Mouse (Mus musculus) limb, embryonic 11.5 days (tissue): ENCODE measurements around the gene Tagap1. TPM values are rescaled to one million over a fixed set of nuclear protein-coding genes. Genes with fewer than 3 reads are reported as not detected.
"Not testable (repeated sequence)": the region's sequence is repeated elsewhere in the genome, so short reads cannot be mapped to it uniquely, and the experiment has no call there.

Experiments used
- ATAC-seq: fragments of 200-750 bp; cut with Nextera tagmentation; 2 replicates; pipeline ENCODE4 v1.8.0; 2017; ENCODE audit warnings: low read depth; ENCODE audit not compliant: insufficient number of reproducible peaks, low FRiP score, low TSS enrichment
- DNase-seq: peaks from one replicate; pipeline ENCODE4 v3.0.0-alpha.2; 2015; ENCODE audit warnings: low spot score
- H3K27ac ChIP-seq: fragments of 300-500 bp; sonication (generic); replicated peaks from 2 replicates; pipeline ENCODE4 v1.5.1; 2014; ENCODE audit warnings: low read depth, mild to moderate bottlenecking, low read length
- H3K27me3 ChIP-seq: fragments of 300-500 bp; sonication (generic); 2 replicates; pipeline ENCODE4 v1.6.1; 2014; ENCODE audit warnings: mild to moderate bottlenecking, low read length, mixed read lengths; ENCODE audit not compliant: control insufficient read depth, insufficient read depth
- H3K36me3 ChIP-seq: fragments of 300-500 bp; sonication (generic); 2 replicates; pipeline ENCODE4 v1.6.1; 2014; ENCODE audit warnings: mild to moderate bottlenecking, low read length, moderate library complexity, mixed read lengths; ENCODE audit not compliant: control insufficient read depth, insufficient read depth
- H3K4me1 ChIP-seq: fragments of 300-500 bp; sonication (generic); 2 replicates; pipeline ENCODE4 v1.6.1; 2014; ENCODE audit warnings: low read length, mixed read lengths; ENCODE audit not compliant: control insufficient read depth, insufficient read depth
- H3K4me2 ChIP-seq: fragments of 300-500 bp; sonication (generic); 2 replicates; pipeline ENCODE4 v1.6.1; 2014; ENCODE audit warnings: low read depth, mild to moderate bottlenecking, moderate library complexity; ENCODE audit not compliant: severe bottlenecking
- H3K4me3 ChIP-seq: fragments of 300-500 bp; sonication (generic); 2 replicates; pipeline ENCODE4 v1.5.1; 2014; ENCODE audit warnings: low read depth, low read length
- H3K9ac ChIP-seq: fragments of 300-500 bp; sonication (generic); 2 replicates; pipeline ENCODE4 v1.6.1; 2014; ENCODE audit warnings: mild to moderate bottlenecking, low read length
- H3K9me3 ChIP-seq: fragments of 300-500 bp; sonication (generic); 2 replicates; pipeline ENCODE4 v1.6.1; 2016; ENCODE audit warnings: low read length; ENCODE audit not compliant: control insufficient read depth
- WGBS: fragments of 180-500 bp; shearing (Covaris S2); extraction: QIAGEN DNeasy Blood & Tissue Kit; methylation state at CpG from one replicate; pipeline ENCODE4 v1.1.7; 2014; 5-methylcytosine and 5-hydroxymethylcytosine counted together
- polyA plus RNA-seq: library from polyadenylated mRNA; unstranded; fragments of >200 nt; fragmentation: Nextera tagmentation; extraction: Ambion mirVana; gene quantifications from 2 replicates; pipeline ENCODE4 v1.2.1, GENCODE M21; 2014

Gene Tagap1
- polyA plus RNA-seq, 1 experiment from 2014 or later, result 64.2 TPM

- not testable (repeated sequence) for H3K4me3 ChIP-seq, H3K9ac ChIP-seq, DNase-seq, H3K36me3 ChIP-seq, H3K4me2 ChIP-seq, H3K9me3 ChIP-seq, H3K27me3 ChIP-seq, ATAC-seq, H3K4me1 ChIP-seq, H3K27ac ChIP-seq
- 90% methylated on average over 8 of the region's 8 CpGs for WGBS
Observed at GRCm38 (mm10) chr17:6996826-6997225, 35.9 kb upstream of the Tagap1 start.

- H3K27me3 ChIP-seq, ATAC-seq: not testable (repeated sequence)
- WGBS, result no CpG with 5 or more reads among the region's 6 CpGs
Observed at GRCm38 (mm10) chr17:6995504-6995903, 34.5 kb upstream of the Tagap1 start.

GRCm38 (mm10) chr17:6986118-6986517 is 25.2 kb upstream of the Tagap1 start:
- DNase-seq, H3K27me3 ChIP-seq, H3K4me3 ChIP-seq, H3K4me1 ChIP-seq, H3K36me3 ChIP-seq, H3K27ac ChIP-seq, H3K4me2 ChIP-seq, H3K9me3 ChIP-seq, H3K9ac ChIP-seq, ATAC-seq: not testable (repeated sequence)
- WGBS, result 96% methylated on average over 1 of the region's 1 CpGs

More at GRCm38 (mm10) chr17:6995504-6995903, 34.5 kb upstream of the Tagap1 start:
- not testable (repeated sequence) for DNase-seq, H3K4me3 ChIP-seq, H3K4me2 ChIP-seq, H3K4me1 ChIP-seq, H3K36me3 ChIP-seq, H3K9me3 ChIP-seq, H3K9ac ChIP-seq, H3K27ac ChIP-seq

GRCm38 (mm10) chr17:6980144-6980543 is 19.2 kb upstream of the Tagap1 start:
- H3K4me1 ChIP-seq, H3K9me3 ChIP-seq, ATAC-seq, H3K27me3 ChIP-seq, H3K4me3 ChIP-seq, H3K36me3 ChIP-seq, DNase-seq, H3K9ac ChIP-seq, H3K4me2 ChIP-seq, H3K27ac ChIP-seq: not testable (repeated sequence)
- 85% methylated on average over 5 of the region's 8 CpGs for WGBS

GRCm38 (mm10) chr17:6979380-6979779 is 18.4 kb upstream of the Tagap1 start:
- not testable (repeated sequence) for H3K9ac ChIP-seq, ATAC-seq, H3K27ac ChIP-seq

GRCm38 (mm10) chr17:6978287-6979248 is 17.6 kb upstream of the Tagap1 start, which contains the start of gene Gm49721:
Gene Gm49721, plus strand, starts transcription at chr17:6978904.
- DNase-seq, result peak; percentile 51
- Histone ChIP-seq H3K4me3 (peak within 1 kb of the TSS; percentile 42), H3K4me2 (peak within 1 kb of the TSS; percentile 42), H3K9ac (peak within 1 kb of the TSS; percentile 73)
- not testable (repeated sequence) for H3K9me3 ChIP-seq, H3K4me1 ChIP-seq, H3K27me3 ChIP-seq, H3K27ac ChIP-seq, H3K36me3 ChIP-seq
- under 1% methylated on average over 50 of the region's 68 CpGs for WGBS
- ATAC-seq, result peak; percentile 99

More at GRCm38 (mm10) chr17:6979380-6979779, 18.4 kb upstream of the Tagap1 start:
- H3K9me3 ChIP-seq, H3K27me3 ChIP-seq, H3K4me1 ChIP-seq, H3K36me3 ChIP-seq, DNase-seq: not testable (repeated sequence)
- WGBS, result 25% methylated on average over 5 of the region's 5 CpGs
- peak overlapping the region; percentile 42 for H3K4me3 ChIP-seq
- H3K4me2 ChIP-seq, result peak overlapping the region; percentile 32

GRCm38 (mm10) chr17:6974985-6975384 is 14.0 kb upstream of the Tagap1 start:
- not testable (repeated sequence) for ATAC-seq, H3K9me3 ChIP-seq, H3K9ac ChIP-seq, DNase-seq, H3K4me2 ChIP-seq, H3K27ac ChIP-seq, H3K27me3 ChIP-seq, H3K36me3 ChIP-seq, H3K4me3 ChIP-seq, H3K4me1 ChIP-seq
- WGBS, result 81% methylated on average over 3 of the region's 3 CpGs

GRCm38 (mm10) chr17:6972836-6973396 is 12.0 kb upstream of the Tagap1 start:
- H3K4me1 ChIP-seq, ATAC-seq, H3K4me2 ChIP-seq, H3K27me3 ChIP-seq, H3K27ac ChIP-seq, H3K36me3 ChIP-seq, H3K9me3 ChIP-seq, H3K4me3 ChIP-seq, DNase-seq, H3K9ac ChIP-seq: not testable (repeated sequence)
- WGBS, result 74% methylated on average over 4 of the region's 4 CpGs
